Mouse (Mus musculus): Measurements from ENCODE around the gene Ppt2.

Ppt2 gene

DNA sequence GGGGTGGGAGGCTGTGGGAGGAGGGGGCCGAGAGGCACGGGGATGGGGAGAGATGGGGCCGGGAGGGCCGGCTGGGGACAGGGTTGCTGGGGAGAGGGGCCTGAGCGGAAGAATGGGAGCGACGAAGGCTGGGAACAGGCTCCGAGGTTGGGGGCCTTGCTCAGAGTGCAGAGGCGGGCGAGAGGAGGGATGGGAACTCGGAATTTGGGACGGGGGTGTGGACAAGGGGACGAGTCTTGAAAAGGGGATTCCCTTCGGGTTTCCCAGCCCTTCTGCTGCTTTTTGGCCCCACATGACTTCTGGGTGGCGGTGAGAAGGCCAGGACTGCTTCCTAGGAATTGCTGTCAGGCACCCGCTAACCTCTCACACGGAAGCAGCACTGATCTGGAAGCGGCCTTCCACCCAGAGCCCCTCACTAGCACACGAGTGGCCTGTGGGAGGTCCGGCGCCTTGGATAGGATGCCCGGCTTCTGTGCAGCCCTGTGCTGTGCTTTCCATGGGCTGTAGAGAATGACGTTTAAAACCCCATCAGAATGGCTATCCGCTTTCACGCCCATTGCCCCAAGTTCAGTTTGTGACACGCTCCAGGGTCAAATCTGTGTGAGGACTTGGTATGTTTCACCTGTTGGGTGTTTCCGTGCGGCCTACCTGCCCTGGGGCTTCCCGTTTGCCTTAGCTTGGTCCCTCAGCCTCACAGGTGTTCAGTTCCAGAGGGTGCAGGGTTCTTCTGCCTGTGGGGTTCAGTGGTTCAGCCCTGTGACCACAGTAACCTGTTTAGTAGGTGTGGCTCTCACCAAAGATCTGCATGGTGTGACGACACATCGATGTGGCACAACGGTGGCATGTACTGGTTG, 21.9 kb downstream of the Ppt2 start:
- DNase-seq (ENCODE audit: low spot score): no peak

DNA sequence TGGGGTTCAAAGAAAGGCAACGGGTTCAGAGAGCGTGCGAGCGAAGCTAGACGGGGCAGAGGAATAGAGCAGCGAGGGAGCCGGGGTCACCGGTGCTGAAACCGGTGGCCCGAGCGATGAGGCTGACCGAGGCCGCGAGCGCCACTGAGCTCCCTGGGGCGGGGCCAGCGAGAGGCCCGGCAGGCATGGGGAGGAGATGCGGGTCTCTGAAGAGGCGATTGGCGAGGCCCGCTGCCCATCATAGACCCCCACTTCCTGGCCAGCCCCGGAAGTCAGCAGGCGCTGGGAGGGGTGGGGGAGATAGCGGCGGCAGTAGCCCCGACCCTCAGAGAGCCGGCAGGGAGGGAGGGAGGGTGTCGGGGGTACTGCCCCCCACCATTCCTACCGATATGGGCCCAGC, 22.7 kb downstream of the Ppt2 start:
- DNase-seq (ENCODE audit: low spot score): peak; percentile 97

DNA sequence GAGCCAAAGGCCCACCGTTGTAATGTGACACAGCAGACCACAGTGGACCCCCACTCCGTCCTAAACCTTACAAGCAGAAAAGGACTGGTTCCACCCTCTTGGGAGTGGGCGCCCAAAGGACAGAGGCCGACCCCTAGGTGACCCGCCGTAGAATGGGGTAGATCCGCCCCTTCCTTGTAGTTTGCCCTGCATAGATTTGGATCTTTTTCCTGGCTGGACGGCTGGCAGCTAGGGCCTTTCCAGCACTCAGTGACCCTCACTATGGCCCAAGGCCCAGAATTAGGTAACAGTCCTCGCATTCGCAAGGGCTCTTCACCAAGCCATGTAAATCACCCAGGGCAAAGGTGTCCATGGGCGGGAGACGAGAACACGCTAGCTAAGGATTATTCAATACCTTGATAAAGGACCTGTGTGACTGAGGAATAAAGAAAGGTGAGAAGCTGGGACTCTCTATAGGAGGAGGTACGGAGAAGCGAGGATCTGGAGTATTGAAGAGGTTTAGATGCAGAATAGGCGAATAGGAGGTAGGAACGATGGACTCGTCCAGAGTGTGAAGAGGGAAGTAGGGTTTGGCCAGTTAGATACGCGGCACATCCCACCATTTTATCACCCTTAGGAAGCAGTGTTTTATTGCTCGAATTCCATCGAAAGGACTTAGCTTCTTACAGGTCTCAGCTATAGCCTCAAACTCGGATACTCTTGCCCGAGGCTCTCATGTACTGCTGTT, 23.6 kb downstream of the Ppt2 start:
- DNase-seq (ENCODE audit: low spot score): no peak

DNA sequence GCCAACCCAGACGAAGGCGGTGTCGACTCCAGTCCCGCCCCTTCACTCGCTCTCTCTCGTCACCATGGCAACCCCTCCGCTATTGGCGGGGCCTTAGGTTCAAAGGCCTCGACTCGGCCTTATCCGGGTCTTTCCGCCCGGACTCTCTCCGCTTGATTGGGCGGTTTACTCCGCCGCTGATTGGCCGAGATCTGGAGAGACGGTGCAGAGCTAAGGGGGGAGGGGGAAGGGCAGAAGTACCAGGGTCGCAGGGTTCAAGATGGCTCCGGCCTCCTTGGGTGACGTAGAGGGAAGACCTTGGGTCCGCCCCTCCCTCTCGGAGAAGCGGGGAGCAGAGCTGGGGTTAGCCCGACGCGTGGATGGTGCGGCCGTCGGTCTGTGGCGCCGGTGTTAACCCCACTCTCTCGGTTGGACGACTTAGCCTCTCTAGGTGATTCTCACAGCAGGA, 24.2 kb downstream of the Ppt2 start, which contains the start of gene Agpat1:
Gene Agpat1 (plus strand): TSS at position 202 of the 448 bp plus-strand sequence.
- peak; percentile 95 for DNase-seq (ENCODE audit: low spot score)

DNA sequence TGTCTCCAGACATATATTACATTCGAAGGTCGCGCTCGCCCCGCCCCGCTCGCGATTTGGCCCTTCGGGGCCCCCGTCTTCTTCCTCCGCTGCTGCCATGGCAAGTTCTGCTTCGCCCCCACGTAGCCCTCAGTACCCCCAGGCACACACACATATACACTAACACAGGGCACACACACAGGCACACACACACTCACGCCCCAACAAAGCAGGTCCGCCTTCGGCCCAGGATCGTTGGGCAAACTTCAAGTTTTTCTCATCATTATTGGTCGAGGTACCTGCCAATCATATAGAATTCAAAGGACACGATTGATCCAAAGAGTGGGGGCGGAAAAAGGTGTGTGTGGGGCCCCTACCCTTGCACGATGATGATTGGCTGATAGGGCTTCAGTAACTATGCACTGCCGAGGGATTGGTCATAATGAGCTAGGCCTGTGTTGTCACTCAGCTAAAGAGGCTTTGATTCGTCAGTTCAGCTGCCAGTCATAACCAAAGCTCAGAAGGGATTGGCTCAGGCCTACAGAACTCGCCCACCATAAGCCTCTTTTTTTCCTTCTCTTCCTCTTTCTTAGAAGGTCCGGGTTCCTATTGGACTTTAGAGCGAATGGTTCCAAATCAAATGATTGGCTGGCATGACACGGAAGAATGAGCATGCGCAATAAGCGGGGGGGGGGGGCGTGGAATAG, 24.8 kb downstream of the Ppt2 start, which contains the start of gene Rnf5:
Gene Rnf5 (minus strand): TSS at position 316 of the 686 bp plus-strand sequence.
- DNase-seq (ENCODE audit: low spot score): peak; percentile 86

DNA sequence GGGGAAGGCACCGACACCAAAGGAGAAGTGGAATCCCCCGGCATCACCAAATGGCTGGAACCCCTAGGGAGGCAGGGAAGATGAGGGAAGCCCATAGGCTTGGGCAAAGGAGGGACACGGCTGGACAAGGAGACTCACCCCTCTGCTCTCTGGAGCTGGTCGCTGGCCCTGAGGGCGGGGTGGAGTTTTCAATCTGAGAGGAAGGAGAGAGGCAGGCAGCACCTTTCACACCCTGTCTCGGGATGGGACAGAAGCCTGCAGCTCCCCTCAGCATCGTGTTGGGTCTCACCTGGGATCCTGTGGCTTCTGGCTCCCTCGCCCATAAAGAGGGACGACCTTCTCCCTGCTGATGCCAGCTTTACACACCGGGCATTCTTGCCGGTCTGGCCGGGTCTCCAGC, 26.5 kb downstream of the Ppt2 start:
- DNase-seq (ENCODE audit: low spot score): no peak

DNA sequence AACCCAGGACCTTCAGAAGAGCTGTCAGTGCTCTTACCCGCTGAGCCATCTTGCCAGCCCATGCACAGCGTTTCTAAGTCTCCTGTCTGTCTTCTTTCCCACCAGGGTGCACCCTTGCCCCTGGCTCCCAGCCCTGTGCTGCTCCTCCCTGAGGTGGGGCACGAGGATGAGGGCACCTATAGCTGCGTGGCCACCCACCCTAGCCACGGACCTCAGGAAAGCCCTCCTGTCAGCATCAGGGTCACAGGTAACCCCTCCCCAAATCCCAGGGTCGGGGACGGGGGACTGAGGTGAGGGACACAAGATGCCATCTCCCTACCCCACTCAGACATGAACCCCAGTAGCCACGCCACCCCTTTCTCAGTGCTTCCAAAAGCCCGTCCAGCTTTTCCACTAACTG, 28.4 kb downstream of the Ppt2 start:
- no peak for DNase-seq (ENCODE audit: low spot score)

DNA sequence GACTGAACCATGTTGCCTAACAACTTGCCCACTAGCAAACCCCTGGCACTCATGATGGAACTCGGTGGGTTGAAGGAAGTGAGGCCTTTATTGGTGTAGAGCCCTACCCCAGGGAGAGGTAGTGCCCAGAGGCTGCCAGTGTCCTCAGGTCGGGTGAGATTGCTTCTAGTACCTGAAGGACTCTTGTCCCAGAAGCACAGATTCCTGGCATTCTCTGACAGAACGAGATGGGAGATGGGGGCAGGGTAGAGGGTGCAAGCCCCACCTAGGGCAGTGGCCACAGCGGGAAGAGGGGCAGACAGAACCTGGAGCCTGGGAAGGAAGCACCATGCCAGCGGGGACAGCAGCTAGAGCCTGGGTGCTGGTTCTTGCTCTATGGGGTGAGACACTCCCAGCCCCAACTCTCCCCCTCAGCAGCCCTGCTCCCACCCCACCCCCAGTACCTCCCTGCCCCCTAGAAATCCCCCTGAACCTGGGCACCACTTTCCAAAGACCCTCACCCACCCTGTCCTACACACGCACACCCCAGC, 30.7 kb downstream of the Ppt2 start, which contains the start of gene Ager:
Gene Ager (plus strand): TSS at position 297 of the 530 bp plus-strand sequence.
- DNase-seq (ENCODE audit: low spot score): no peak

DNA sequence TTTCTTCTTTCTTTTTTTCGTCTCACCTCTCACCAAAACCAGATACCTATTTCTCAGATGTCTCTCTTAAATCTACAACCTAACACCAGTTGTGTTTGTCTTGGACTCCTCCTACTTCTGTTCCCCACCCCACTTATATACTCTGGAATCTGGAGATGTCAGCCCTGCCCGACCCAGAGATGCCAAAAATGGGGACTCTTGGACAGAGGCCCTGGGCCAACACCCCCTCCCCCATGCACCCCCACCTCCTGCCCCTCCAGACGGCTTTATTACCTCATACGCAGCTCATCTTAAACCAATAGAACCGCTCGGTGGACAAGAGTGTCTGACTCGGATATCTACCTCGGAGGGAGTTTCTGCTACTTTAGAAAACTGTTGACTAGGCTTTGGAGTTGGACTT, 32.2 kb downstream of the Ppt2 start:
- DNase-seq (ENCODE audit: low spot score): no peak

DNA sequence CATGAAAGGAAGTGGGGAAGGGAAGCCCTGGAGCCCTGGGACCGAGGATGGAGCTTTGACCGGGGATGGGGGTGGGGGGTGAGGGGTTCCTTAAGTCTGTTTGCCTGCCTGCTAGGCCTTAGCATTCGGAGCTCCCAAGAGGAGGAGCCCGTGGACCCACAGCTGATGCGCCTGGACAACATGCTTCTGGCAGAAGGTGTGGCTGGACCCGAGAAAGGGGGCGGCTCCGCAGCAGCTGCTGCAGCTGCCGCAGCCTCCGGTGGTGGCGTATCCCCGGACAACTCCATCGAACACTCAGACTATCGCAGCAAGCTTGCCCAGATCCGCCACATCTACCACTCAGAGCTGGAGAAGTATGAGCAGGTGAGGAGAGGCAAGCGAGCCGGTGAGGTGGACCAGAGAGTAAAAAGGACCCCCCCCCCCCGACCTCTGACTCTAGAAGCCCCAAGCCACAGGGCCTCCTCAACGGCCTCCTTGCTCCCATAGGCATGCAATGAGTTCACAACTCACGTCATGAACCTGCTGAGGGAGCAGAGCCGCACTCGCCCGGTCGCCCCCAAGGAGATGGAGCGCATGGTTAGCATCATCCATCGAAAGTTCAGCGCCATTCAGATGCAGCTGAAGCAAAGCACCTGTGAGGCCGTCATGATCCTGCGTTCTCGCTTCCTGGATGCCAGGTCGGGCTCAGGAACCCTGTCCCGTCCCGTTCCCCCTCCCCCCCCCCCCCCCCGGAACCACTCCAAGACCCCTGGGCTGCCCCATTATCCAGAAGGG, 34.4 kb downstream of the Ppt2 start:
- DNase-seq (ENCODE audit: low spot score): no peak

DNA sequence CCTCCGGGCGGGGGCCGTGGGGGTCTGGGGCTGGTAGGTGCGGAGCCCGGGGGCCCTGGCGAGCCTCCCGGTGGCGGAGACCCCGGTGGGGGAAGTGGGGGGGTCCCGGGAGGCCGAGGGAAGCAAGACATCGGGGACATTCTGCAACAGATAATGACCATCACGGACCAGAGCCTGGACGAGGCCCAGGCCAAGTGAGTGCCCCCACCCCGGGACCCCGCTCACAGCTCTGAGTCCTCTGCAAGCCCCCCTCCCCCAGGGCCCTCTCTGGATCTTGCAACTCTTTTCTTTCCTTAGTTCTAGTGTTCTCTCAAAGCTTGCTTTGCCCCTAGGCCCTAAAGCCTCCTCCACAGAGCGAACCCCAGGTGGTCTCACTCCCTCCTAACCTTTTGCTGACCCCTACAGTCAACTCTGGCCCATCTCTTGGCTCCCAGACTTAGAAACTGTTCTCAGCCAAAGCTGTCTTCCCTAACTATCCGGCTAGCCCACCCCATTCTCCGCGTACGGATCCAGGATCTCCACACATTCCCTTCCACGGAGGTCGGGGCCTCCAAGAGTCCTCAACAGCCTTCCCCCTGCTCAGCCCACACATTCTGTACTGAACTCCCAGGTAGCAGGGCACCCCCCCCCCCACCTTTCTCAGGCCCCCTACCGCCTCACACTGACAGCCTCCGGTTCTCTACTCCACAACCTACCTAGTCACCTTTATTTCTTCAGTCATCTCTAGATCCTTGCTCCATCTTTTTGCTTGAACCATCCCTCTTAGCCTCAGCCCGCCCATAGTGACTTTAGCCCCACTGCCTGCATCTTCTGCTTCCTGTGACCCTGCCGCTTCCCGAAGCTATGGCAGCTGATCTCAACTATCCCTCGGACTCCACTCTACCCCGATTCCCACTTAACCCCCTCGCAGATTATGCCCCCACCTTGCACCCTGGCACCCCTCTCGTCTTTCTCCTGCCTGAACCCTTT, 35.4 kb downstream of the Ppt2 start:
- DNase-seq (ENCODE audit: low spot score): no peak

DNA sequence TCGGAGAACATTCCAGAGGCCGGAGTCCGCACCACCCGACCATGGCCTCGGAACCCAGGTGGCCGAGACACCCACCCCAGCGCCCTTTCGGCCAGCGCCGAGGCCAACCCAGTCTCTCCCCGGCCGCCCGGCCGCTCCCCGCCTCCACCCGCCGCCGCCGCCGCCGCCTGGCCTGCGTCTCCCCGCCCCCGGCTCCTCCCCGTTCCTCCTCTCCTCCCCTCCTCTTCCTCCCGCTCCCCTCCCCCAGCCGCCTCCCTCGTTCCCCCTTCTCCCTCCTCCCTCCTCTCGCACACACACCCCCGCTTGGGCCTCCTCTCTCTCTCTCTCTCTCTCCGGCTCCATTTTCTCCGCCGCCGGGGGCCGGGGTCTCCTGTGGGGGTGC, 36.3 kb downstream of the Ppt2 start:
- DNase-seq (ENCODE audit: low spot score): peak; percentile 92

DNA sequence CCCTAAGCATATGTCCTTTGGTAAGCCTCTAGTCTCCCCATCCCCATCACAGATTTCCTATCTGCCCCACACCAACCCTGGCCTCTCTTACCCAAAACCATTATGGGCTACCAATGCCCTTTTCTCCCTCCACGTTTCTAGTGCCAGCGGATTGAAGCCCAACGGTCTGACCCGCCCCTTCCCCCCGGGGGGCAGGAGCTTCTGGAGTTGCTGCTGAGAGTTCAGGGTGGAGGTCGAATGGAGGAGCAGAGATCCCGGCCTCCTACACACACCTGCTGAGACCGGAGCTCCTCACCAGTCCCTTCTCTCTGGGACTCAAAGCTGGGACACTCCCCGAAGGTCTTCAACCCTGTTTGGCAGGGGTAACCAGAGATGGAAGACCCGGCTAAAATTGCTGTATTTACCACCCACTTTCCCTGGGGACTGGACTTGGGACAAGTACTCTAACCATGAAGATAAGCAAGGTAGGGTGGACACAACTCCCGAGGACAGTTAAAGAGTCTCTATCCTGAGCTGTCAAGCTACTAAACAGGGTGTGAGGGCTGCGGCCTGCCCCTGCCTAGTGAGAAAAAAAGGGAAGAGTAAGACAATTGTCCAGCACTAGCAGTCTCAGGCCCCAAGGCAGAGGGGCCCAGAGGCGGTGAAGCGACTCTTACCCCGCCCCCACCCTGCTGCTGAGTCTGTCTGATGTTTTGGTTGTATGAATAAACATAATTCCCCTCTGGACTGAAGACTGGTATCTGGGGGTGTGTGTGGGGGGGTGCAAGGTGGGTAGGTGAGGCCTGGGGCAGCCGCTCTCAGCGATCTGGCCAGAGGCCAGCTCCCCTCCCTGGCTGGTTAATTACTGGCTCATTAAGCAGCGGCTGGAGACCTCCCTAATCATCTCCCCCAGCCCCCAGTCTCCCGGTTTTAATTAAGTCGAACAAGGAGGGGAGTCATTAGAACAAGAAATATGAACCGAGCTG, 37.0 kb downstream of the Ppt2 start, which contains the start of gene Pbx2:
Gene Pbx2 (plus strand): TSS at position 238 of the 965 bp plus-strand sequence.
- no peak for DNase-seq (ENCODE audit: low spot score)

DNA sequence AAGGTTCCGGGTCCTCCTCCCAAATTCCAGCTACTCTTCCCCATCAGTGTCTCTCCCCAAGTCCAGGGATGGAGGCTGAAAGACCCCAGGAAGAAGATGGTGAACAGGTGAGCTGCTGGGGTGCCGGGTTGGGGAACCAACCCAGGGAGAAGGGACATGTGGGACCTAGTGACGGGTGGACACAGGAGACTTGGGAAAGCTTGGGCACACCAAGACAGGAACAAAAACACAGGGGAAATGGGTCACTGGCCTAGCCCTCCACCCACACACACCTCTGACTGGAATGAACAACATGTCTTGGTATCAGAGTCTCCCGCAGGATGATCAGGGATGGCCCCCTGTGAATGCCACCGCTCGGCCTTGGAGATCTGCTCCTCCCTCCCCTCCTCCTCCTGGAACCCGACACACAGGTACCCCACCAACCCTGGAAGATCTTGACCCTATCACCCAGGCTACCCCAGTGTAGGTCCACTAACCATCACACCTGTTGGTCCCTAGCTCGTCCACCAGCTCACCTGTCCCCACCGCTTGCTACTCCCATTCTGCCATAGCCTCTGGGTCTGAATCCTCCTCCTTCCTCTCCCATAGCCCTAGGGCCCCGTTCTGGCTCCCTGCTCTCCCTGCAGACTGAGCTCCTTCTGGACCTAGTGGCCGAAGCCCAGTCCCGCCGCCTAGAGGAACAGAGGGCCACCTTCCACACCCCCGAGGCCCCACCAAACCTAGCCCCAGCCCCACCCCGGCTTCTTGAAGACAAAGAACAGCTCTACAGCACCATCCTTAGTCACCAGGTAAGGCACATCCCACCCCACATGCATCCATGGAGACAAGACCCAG, 37.9 kb downstream of the Ppt2 start:
- DNase-seq (ENCODE audit: low spot score): no peak

DNA sequence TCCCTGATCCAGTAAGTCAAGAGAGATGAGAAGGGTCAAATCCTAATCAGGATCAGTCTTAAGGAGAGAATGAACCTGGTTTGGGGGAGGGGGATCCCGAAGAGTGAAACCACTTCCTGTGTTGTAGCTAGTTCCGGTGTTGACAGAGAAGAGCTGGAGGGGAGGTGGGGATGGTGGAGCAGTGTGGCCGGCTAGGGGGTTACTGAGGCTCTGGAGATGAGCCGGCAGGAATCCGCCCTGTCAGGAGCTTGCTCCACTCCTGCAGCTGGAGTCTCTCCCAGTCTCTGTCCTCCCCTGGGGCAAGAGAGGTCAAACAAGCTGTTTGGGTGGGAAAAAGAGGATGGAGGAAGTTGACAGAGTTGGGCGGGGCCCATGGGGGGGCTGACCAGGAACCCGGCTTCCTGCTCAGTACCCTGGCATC, 38.6 kb downstream of the Ppt2 start, which contains the start of gene Gpsm3:
Gene Gpsm3 (plus strand): TSS at position 126 of the 421 bp plus-strand sequence.
- peak; percentile 46 for DNase-seq (ENCODE audit: low spot score)

DNA sequence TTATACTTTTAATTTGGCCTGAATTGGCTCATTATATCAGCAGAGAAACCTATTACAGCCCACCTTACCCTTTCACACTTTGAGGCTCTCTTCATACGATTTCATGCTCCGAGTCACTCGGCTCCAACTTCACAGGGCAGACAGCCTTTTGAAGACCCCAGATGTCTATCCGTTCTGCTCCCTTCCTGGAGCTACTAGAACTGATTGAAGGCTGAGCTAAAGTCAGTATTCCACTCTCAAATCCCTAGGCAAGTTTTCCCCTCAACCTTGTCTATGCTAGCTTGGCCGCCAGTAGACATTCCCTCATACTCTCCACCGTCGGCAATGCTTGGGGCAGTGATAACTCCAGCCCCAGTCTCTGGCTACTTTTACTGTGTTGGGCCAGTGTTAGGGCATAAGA, 39.1 kb downstream of the Ppt2 start:
- DNase-seq (ENCODE audit: low spot score): no peak

DNA sequence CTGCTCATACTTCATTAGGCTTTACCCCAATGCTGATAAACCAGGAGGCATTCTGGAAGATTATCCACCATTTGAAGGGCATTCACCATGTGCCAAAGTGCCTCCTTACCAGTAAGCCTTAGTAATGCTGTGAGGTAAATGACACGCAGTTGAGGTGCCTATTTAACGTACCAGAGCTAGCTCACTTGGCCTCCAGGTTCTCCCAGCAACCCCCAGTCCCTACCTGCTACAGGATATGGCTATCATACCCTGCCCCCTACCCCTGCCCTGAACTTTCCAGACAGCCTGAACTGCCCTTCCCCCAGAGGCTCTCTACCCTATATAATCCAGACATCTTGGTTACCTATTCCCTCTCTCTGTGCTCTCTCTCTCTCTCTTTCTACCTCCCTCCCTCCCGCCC, 39.5 kb downstream of the Ppt2 start:
- DNase-seq (ENCODE audit: low spot score): no peak

DNA sequence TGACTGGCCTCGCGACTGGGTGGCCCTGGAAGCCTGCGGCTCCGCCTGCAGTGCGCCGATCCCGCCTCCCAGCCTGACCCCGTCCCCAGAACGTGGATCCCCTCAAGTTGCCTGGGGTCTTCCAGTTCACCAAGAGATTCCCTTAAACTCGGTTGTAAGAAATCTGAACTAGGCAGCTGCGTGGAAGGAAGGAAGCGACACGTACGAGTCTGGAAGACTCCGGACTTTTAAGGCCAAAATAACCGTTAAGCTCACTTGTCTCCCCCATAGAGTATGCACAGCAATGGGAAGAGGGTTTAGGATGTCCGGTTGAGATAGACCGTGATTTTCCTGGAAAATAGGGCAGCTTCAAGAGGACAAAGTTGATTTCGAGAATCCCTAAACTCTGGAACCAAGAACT, 40.5 kb downstream of the Ppt2 start:
- no peak for DNase-seq (ENCODE audit: low spot score)
